Mouse (Mus musculus) urinary bladder, postnatal 14 days (tissue): ENCODE data around the gene Rdh11.

Source experiments
- DNase-seq: peaks from one replicate; pipeline ENCODE4 v3.0.0; 2021; ENCODE audit warnings: low spot score

Rdh11 gene

GRCm38 (mm10) chr12:79139417-79139816, 52.7 kb downstream of the Rdh11 start:
- DNase-seq, result peak; percentile 14

- DNase-seq, result no peak
These were observed 53.1 kb downstream of the Rdh11 start for GRCm38 (mm10) chr12:79138999-79139398.

GRCm38 (mm10) chr12:79136949-79137348, 55.1 kb downstream of the Rdh11 start:
- no peak for DNase-seq

GRCm38 (mm10) chr12:79135105-79135504, 57.0 kb downstream of the Rdh11 start:
- no peak for DNase-seq

- DNase-seq, result no peak
These were observed 57.4 kb downstream of the Rdh11 start for GRCm38 (mm10) chr12:79134676-79135075.

GRCm38 (mm10) chr12:79131706-79132460, 60.2 kb downstream of the Rdh11 start:
- DNase-seq, result no peak

GRCm38 (mm10) chr12:79131178-79131675, 60.9 kb downstream of the Rdh11 start:
- no peak for DNase-seq

- peak; percentile 88 for DNase-seq
These were observed 61.6 kb downstream of the Rdh11 start, which contains the start of gene Arg2 for GRCm38 (mm10) chr12:79130299-79131177. Gene Arg2 (plus strand): TSS chr12:79130777.
